Mouse (Mus musculus): Measurements from ENCODE around the gene Csrnp1.

DNA sequence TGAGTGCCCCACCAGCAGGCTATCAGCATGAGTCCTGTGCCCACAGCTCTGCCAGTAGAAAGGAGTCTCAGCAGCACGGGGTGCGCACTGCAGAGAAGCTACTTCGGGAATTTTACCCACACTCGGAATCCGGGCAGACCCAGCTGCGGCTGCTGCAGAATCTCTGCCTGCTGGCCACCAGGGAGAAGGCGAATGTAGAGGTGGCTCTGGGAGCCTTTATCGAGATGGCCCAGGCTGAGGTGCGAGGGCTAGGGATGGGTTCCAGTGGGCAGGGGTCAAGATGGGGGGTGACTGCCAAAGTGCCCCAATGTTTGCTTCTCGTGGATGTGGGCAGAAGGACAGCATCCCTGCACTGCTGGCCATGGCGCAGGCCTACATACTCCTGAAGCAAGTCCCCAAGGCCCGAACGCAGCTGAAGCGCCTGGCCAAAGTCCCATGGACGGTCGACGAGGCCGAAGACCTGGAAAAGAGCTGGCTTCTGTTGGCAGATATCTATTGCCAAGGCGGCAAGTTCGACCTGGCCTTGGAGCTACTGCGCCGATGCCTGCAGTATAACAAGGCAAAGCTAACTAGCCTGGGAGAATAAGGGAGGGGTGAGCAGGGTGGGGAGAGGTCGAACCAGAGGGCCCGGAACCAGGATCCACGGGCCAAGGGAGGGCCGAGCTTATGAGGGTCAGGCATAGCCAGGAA lies 18.1 kb downstream of the Csrnp1 start:
- TF ChIP-seq TAL1 (IDR thresholded peaks at IDR 0.05; ENCODE audit: low read length) (no peak), GATA1 (IDR thresholded peaks at IDR 0.05; ENCODE audit: low read length) (no peak)

Data from erythroblast, embryonic 14.5 days (primary cell).